Mouse (Mus musculus) lung, embryonic 14.5 days (tissue): ENCODE results near the gene Hes2. TPM values are rescaled to one million over a fixed set of nuclear protein-coding genes. Genes with fewer than 3 reads are reported as not detected.

Experiments used
- ATAC-seq: fragments of 200-750 bp; cut with Nextera tagmentation; 2 replicates; pipeline ENCODE4 v1.8.0; 2017; ENCODE audit warnings: mild to moderate bottlenecking, moderate TSS enrichment, moderate library complexity; ENCODE audit not compliant: insufficient read depth
- DNase-seq: peaks from one replicate; pipeline ENCODE4 v3.0.0-alpha.2; 2015
- H3K27ac ChIP-seq: fragments of 300-500 bp; sonication (generic); 2 replicates; pipeline ENCODE4 v1.5.1; 2014; ENCODE audit warnings: low read depth, mild to moderate bottlenecking, moderate library complexity
- H3K27me3 ChIP-seq: fragments of 300-500 bp; sonication (generic); 2 replicates; pipeline ENCODE4 v1.6.1; 2014; ENCODE audit warnings: low read length, control low read depth; ENCODE audit not compliant: insufficient read depth
- H3K36me3 ChIP-seq: fragments of 300-500 bp; sonication (generic); 2 replicates; pipeline ENCODE4 v1.6.1; 2014; ENCODE audit warnings: control low read depth; ENCODE audit not compliant: insufficient read depth
- H3K4me1 ChIP-seq: fragments of 300-500 bp; sonication (generic); 2 replicates; pipeline ENCODE4 v1.6.1; 2014; ENCODE audit warnings: antibody characterized with exemption, control low read depth; ENCODE audit not compliant: insufficient read depth
- H3K4me2 ChIP-seq: fragments of 300-500 bp; sonication (generic); 2 replicates; pipeline ENCODE4 v1.6.1; 2014; ENCODE audit warnings: mild to moderate bottlenecking
- H3K4me3 ChIP-seq: fragments of 300-500 bp; sonication (generic); 2 replicates; pipeline ENCODE4 v1.5.1; 2014; ENCODE audit warnings: low read depth, low read length
- H3K9ac ChIP-seq: fragments of 300-500 bp; sonication (generic); 2 replicates; pipeline ENCODE4 v1.6.1; 2014
- H3K9me3 ChIP-seq: fragments of 300-500 bp; sonication (generic); 2 replicates; pipeline ENCODE4 v1.6.1; 2016; ENCODE audit warnings: low read depth, low read length, control low read depth
- CTCF ChIP-seq: IDR thresholded peaks from 2 replicates; pipeline ENCODE4 v1.5.1; 2016; ENCODE audit warnings: antibody characterized with exemption, low read depth
- WGBS: fragments of 180-500 bp; shearing (Covaris S2); extraction: QIAGEN DNeasy Blood & Tissue Kit; methylation state at CpG from one replicate; pipeline ENCODE4 v1.1.7; 2014; 5-methylcytosine and 5-hydroxymethylcytosine counted together
- polyA plus RNA-seq: library from polyadenylated mRNA; unstranded; fragments of >200 nt; fragmentation: Nextera tagmentation; extraction: Ambion mirVana; gene quantifications from 2 replicates; pipeline ENCODE4 v1.2.1, GENCODE M21; 2014

Gene Hes2
- polyA plus RNA-seq, 1 experiment from 2014 or later = not detected

DNA sequence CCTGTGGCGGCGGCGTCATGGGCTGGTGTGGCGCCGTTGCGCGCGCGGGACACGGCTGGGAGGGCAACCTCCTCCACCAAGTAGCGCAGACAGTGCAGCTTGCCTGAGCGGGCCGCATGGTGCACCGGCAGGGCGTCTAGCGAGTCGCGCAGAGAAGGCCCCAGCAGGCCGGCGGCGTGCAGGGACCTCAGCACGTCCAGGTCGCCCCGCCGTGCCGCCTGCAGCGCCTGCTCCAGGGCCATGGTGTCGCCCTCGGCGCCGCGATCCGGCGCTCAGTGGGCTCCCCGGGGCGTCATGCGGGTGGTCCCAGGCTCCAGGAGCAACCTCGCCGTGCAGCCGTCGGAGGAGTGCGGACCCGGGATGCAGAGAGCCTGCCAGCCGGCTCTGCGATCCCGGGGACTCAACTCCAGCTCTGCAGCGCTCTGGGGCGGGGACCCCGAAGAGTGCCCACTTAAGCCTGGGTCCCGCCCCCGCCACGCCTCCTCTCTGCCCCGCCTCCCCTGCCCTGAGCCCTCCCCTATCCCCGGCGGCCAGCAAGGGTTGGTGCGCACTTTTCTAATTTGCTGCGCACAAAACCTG, 6.6 kb upstream of the Hes2 start, which contains the start of gene Espn:
Gene Espn (minus strand): TSS at position 406 of the 579 bp plus-strand sequence.
- H3K27me3 ChIP-seq = peaks cover 48% of the 10 kb centered on the region
- peak within 1 kb of the TSS; percentile 38 for H3K4me3 ChIP-seq
- ATAC-seq (peak; percentile 89), DNase-seq (peak; percentile 80)
- TF ChIP-seq CTCF = no peak
- 0 out of 2 replicates have a peak, but pooled peaks cover 3% of the 10 kb centered on the region for H3K4me1 ChIP-seq
- no peaks in the 10 kb centered on the region for H3K36me3 ChIP-seq
- H3K27ac ChIP-seq = no peak within 1 kb of the TSS
- WGBS = under 1% methylated on average over 52 of the region's 57 CpGs
- H3K4me2 ChIP-seq = peak within 1 kb of the TSS; percentile 71
- H3K9ac ChIP-seq = peak within 1 kb of the TSS; percentile 36
- no peaks in the 10 kb centered on the region for H3K9me3 ChIP-seq

DNA sequence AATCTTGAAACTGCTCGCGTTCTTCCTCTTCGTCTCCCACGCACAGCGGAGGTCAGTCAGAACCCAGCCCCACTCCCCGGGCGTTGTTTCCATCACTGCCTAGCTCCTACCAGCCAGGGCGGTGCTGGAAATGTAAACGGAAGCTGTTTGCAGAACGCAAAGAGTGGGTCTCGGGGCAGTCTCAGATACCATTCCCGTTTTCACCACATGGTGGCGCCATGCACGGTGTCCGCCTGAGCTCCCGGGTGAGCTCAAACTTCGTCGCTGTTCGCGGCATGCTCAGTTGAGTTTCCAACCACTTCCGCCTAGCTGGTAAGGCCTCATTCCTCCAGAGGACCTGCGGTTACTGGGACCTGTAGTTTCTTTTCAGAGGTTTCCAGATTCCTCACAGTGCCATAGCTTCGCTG, 4.9 kb upstream of the Hes2 start:
- peak; percentile 94 for DNase-seq
- Histone ChIP-seq H3K27ac (no peak overlapping the region), H3K27me3 (peaks cover 65% of the 10 kb centered on the region), H3K9ac (no peak overlapping the region), H3K4me3 (peak overlapping the region; percentile 22), H3K4me1 (0 out of 2 replicates have a peak, but pooled peaks cover 3% of the 10 kb centered on the region), H3K36me3 (no peaks in the 10 kb centered on the region), H3K4me2 (peak overlapping the region; percentile 50), H3K9me3 (no peaks in the 10 kb centered on the region)
- peak; percentile 92 for TF ChIP-seq CTCF
- WGBS = 2% methylated on average over 23 of the region's 23 CpGs
- ATAC-seq = peak; percentile 29; the same call in 1 of the 2 replicates

DNA sequence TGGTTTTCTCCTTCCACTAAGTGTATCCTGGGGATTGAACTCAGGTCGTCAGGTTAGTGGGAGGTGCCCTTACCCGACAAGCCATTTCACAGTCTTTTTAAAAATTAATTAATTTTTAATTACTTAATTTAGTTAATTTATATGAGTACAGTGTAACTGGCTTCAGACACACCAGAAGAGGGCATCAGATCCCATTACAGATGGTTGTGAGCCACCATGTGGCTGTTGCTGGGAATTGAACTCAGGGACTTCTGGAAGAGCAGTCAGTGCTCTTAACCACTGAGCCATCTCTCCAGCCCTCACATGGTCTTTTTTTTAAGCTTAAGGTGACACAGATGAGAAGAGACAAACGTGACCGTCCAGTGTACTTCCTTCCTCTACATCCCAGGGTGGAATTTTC, 3.6 kb upstream of the Hes2 start:
- Histone ChIP-seq H3K4me2 (no peak overlapping the region), H3K27ac (no peak overlapping the region), H3K4me3 (no peak overlapping the region), H3K9ac (no peak overlapping the region), H3K27me3 (peaks cover 69% of the 10 kb centered on the region), H3K36me3 (no peaks in the 10 kb centered on the region), H3K4me1 (0 out of 2 replicates have a peak, but pooled peaks cover 3% of the 10 kb centered on the region), H3K9me3 (no peaks in the 10 kb centered on the region)
- DNase-seq = no peak
- 65% methylated on average over 4 of the region's 4 CpGs for WGBS
- no peak for ATAC-seq
- TF ChIP-seq CTCF = 0 out of 2 replicates have a peak, but pooled peaks have one; percentile 1

DNA sequence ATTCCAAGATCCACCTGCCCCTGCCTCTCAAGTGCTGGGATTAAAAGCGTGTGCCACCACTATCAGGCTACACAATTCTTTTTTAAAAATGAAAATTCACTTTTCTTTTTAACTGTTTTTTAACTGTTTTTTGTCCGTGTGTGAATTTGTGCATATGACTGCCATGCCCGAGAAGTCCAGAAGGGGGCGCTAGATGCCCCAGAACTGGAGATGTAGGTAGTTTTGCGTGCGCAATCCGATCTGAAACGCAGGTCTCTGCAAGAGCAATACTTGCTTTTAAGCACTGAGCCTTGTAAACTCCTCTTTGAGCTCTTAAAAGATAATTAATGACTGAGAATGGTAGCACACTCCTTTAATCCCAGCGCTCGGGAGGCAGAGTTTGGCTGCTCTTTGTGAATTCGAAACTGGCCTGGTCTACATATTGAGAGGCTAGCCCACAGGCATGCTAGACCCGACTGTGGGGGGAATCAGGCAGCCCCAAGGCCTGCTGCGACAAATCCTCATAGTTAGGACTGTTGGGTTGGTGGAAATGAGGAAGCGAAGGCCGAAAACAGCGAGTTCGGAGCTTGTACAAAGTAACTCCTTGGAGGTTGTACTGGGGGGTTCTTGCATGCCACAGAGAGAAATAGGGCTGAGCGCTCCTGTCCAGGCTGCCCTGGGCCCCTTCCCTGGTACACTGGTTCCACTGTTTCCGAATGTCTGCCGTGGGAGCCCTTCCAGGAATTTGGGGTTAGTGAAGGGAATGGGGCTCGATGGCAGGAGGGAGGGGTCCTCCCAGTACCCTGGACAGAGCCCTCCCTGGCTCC, 685 bp upstream of the Hes2 start:
- H3K27me3 ChIP-seq = peaks cover 61% of the 10 kb centered on the region

GRCm38 (mm10) chr4:152159285-152159678, 615 bp downstream of the Hes2 start:
- H3K4me3 ChIP-seq = 0 out of 2 replicates have a peak overlapping the region, but pooled peaks have one; percentile 2
- H3K27me3 ChIP-seq = peaks cover 51% of the 10 kb centered on the region
- 2% methylated on average over 19 of the region's 19 CpGs for WGBS
- ATAC-seq (no peak), DNase-seq (no peak)
- peak overlapping the region; percentile 19; the same call in 1 of the 2 replicates for H3K4me2 ChIP-seq
- no peaks in the 10 kb centered on the region for H3K4me1 ChIP-seq
- H3K27ac ChIP-seq = no peak overlapping the region
- no peak for TF ChIP-seq CTCF
- H3K9ac ChIP-seq = no peak overlapping the region
- H3K36me3 ChIP-seq = no peaks in the 10 kb centered on the region
- no peaks in the 10 kb centered on the region for H3K9me3 ChIP-seq

More for the DNA sequence above, 685 bp upstream of the Hes2 start:
- Histone ChIP-seq H3K36me3 (no peaks in the 10 kb centered on the region), H3K27ac (no peak overlapping the region), H3K9me3 (no peaks in the 10 kb centered on the region), H3K4me3 (peak overlapping the region; percentile 21), H3K4me1 (0 out of 2 replicates have a peak, but pooled peaks cover 3% of the 10 kb centered on the region), H3K9ac (no peak overlapping the region), H3K4me2 (peak overlapping the region; percentile 41; the same call in 1 of the 2 replicates)
- DNase-seq = peak; percentile 62
- peak; percentile 69 for TF ChIP-seq CTCF
- 18% methylated on average over 21 of the region's 21 CpGs for WGBS
- no peak for ATAC-seq

GRCm38 (mm10) chr4:152160748-152161147, 2.1 kb downstream of the Hes2 start:
- H3K9ac ChIP-seq = no peak overlapping the region
- DNase-seq = no peak
- H3K27ac ChIP-seq = no peak overlapping the region
- 35% methylated on average over 4 of the region's 4 CpGs for WGBS
- no peak overlapping the region for H3K4me3 ChIP-seq
- no peaks in the 10 kb centered on the region for H3K36me3 ChIP-seq
- H3K4me1 ChIP-seq = no peaks in the 10 kb centered on the region
- H3K4me2 ChIP-seq = no peak overlapping the region
- ATAC-seq = no peak
- TF ChIP-seq CTCF = no peak
- H3K27me3 ChIP-seq = peaks cover 51% of the 10 kb centered on the region
- H3K9me3 ChIP-seq = no peaks in the 10 kb centered on the region

GRCm38 (mm10) chr4:152161601-152162000, 2.9 kb downstream of the Hes2 start:
- ATAC-seq (no peak), DNase-seq (no peak)
- peaks cover 51% of the 10 kb centered on the region for H3K27me3 ChIP-seq

More at GRCm38 (mm10) chr4:152161601-152162000, 2.9 kb downstream of the Hes2 start:
- H3K9me3 ChIP-seq = no peaks in the 10 kb centered on the region
- no peak overlapping the region for H3K4me2 ChIP-seq
- TF ChIP-seq CTCF = no peak
- H3K4me3 ChIP-seq = no peak overlapping the region
- no peak overlapping the region for H3K9ac ChIP-seq
- H3K27ac ChIP-seq = no peak overlapping the region
- no peaks in the 10 kb centered on the region for H3K4me1 ChIP-seq
- WGBS = 70% methylated on average over 6 of the region's 6 CpGs
- H3K36me3 ChIP-seq = no peaks in the 10 kb centered on the region
